Mouse (Mus musculus) embryonic fibroblast, embryonic 13.5 days (primary cell): ENCODE results near the gene Daxx.

ENCODE experiments used
- CTCF ChIP-seq: IDR thresholded peaks from 2 replicates; pipeline ENCODE4 v1.5.1; 2011; ENCODE audit warnings: mild to moderate bottlenecking, control low read depth, low read length, moderate library complexity, borderline replicate concordance; ENCODE audit not compliant: insufficient read depth
- POLR2A ChIP-seq: IDR thresholded peaks from 2 replicates; pipeline ENCODE4 v1.6.1; 2011; ENCODE audit warnings: low read depth, mild to moderate bottlenecking, control low read depth, low read length, moderate library complexity

- TF ChIP-seq POLR2A: no peak
- TF ChIP-seq CTCF: no peak
Observed at GRCm38 (mm10) chr17:33891357-33891756, 17.9 kb upstream of the Daxx start.
